Mouse (Mus musculus): ENCODE measurements around the gene Tor4a.

Tor4a gene

DNA sequence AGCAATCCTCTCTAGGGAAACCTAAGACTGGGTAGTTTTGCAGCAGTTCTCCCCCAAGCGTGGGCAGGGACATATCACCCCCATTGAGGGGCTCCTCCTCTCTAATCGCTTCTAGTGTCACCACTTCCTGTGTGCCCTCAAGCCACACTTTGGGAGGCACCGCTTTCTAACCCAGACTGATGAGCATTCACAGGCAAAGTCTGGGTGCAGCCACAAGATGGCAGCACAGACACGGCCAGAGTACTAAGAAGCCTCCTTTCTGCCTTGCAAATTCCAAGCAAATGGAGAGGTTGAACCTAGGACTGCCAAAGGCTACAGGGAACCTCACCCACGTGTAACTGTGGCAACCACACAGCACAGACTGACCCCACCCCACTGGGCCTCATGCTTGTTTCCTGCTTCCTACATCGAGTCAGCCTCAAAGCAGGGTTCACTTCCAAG lies 3.3 kb downstream of the Tor4a start:
- peak; percentile 84 for DNase-seq (ENCODE audit: low read depth, low spot score)

DNA sequence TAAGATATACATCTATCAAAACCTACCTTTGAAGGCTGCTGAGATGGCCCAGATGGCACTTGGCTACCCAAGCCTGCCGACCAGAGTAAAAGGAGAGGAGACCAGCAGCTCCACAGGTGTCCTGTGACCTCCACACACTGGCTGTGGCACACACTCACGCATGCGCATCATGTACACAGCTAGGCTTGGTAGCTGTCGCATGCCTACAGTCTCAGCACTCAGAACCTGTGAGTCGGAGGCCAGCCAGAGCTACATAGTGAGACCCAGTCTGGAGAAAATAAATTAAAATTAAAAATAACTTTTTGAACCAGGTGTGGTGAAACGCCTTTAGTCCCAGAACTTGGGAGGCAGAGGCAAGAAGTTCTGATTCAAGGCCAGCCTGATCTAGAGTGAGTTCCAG lies 8.8 kb downstream of the Tor4a start:
- no peak for DNase-seq (ENCODE audit: low read depth, low spot score)

DNA sequence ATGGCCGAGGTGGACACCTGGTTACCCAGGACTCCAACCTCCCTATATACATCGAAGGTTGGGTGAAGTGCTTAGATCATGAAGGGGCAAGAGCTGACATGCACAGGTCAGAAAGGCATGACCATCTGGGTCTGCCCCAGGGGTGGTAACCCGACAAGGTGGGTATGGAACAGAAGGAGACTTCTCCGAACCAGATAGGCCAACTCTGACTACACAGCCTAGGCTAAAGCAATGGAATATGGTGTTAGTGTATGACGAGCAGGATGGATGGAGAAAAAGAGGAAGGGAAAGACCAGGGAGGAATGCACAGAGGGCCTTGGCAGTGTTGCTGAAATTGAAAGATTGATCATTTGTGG lies 10.1 kb downstream of the Tor4a start:
- DNase-seq (ENCODE audit: low read depth, low spot score): no peak

DNA sequence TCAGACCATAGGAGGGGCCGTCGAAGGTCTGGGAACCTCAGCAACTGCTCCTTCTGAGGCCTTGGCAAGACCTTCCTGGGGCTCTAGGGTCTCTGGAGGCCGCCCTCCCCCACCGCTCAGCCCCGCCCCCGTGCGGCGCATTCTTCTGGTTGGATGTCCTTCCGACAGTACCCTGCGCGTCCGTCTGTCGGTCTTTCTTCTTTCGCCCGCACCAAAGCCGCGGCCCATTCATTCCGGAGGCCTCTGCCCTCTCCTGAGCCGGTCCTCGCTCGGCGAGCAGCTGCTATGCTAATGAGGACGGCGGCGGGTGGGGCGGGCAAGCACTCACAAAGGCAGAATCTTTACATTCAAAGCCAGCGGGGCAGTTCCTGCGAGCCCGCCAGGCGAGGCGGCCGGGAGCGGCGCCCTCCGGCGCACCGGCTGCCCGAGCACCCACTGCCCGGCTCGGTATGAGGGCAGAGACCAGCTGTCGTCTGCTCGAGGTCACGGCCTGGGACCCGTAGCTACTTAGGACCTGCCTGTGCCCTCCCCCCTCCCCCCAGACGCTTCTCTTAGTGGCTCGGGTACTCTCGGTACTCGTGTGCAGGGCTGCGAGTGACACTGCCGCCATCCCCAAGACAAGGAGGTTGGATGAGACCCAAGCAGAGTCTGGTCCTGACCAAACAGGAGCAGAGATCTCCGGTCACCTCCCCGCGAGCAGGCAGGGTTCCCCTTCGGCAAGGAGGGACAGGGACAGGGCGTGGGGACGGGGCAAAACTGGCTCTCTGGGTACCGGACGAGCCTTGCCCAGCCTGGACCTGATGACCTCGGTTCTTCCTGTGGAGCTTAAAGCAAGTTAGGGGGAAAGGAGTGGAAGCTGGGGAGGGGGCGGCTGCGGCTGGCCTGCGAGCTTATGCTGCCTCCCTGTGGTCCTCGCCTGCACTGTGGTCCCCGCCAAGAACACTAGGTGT lies 10.8 kb downstream of the Tor4a start:
- DNase-seq (ENCODE audit: low read depth, low spot score): no peak

DNA sequence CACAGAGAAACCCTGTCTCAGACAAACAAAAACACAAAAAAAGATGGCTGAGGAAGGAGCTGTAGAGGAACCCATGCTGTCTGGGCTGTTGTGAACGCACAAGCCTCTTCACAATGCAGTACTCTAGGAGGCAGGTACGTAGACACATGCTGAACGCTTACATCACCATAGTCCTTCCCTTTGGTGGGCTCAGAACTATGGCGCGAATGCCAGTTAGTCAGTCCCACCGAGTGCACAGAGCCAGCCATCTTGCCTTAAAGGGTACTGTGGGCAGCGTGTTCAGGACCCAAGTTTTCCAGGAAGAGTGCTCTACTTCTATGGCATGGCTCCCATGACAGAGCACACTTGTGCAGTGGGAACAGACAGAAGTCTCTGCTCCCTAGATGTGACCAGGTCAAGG lies 12.2 kb downstream of the Tor4a start:
- DNase-seq (ENCODE audit: low read depth, low spot score): no peak

DNA sequence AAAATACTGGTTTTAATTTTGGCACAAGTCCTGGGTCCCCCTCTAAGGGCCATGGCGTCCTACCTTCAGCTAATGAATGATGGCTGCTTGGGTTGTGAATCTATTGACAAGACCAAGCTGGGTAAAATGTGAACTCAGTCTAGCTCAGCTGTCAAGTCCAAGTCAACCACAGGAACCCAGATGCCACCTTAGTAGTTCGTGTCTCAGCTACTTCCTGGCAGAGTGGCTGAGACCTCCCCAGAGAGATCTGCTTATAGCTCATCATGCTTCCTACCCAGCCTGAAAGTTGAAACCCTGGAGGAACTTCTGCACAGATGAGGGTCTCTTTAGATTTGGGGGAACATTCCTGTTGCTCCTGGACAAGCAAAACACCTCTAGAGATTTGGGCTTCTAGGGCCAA lies 13.3 kb downstream of the Tor4a start:
- no peak for DNase-seq (ENCODE audit: low read depth, low spot score)

DNA sequence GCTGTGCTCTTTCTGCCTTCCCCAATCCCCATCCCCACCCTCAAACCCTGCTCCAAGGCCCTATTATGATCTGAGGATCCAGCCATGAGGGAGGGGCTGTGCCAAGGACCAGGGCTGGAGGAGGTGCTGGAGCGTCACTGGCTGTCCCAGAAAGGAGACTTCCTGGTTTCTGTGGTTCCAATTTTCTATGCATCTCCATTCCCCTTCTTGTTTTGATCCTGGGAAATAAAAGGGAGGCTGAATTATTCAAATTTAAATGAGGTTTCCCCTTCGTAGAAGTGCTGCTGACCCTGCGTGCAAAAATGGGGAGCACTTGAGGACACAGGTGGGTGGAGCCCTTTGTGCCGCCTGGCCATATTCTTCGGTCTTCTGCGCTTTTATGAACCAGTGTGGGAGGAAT lies 14.0 kb downstream of the Tor4a start:
- no peak for DNase-seq (ENCODE audit: low read depth, low spot score)

DNA sequence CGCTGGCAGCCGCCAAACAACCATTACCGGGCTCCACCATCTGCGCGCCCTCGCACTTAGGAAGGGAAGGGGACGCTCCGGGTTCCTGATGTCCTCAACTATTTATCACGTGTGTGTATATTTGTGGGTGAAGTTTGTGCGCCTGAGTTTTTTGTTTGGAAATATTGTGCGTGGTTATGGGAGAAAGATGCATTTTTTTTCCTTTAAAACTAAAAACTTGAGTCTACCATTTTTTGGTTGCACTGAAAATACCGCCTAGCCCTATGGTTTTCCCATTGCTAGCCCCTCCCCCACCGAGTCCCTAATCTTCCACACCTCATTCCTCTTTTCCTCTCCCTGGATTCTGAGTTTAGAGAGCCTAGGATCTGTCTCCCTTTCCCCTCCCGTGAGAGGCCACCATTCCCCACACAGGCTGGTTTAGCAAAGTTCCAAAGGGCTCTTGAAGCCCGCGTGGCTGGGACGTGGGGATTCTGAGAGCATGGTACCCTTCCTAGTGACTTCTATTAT lies 14.7 kb downstream of the Tor4a start:
- DNase-seq (ENCODE audit: low read depth, low spot score): no peak

DNA sequence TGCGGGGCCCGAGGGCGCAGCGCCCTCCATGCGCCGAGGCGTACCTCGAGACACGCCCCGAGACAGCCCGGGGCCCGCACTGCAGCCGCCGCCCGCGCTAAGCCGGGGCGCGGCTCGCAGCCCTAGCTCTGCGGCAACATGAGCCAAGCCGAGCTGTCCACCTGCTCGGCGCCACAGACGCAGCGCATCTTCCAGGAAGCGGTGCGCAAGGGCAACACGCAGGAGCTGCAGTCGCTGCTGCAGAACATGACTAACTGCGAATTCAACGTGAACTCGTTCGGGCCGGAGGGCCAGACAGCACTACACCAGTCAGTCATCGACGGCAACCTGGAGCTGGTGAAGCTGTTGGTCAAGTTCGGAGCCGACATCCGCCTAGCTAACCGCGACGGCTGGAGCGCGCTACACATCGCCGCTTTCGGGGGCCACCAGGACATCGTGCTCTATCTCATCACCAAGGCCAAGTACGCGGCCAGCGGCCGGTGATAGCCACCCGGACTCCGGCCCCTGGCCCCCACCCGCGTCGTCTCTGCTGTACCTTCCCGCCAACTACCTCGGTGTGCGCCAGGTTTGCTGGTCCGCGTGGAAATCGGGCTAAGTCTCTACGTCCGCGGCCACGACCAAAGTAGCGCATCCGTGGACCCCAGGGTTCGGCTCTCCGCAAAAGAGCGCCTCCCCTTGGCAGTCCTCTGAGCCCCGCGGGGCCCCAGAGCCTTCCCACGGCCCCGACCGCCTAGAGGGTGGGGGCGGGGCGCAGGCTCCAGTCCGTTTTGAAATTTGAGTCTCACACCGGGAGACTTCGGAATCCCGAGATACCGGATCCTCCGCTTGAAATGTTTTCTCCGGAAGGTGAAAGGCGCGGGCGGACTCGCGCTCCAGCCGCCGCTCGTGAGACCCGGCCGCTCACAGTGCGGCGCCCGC lies 15.5 kb downstream of the Tor4a start:
- no peak for DNase-seq (ENCODE audit: low read depth, low spot score)

DNA sequence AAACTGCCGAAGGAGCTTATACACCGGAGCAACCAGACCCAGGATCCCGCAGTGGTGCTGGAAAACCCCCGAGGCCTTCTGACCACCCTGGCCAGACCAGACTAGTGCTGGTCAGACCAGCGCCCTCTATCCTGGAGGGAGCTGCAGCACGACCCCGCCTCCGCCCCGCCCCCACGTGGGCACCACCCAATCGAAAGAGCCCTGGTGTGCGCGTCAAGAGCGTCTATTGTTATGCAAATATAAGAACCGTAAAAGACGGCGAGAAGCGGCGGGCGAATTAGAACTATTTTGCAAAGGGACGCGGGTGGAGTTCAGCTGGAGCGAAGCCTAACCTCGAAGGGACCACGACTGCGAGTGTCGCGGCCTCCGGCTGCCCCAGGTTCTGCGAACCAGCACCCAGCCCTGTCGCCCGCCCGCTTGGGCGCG lies 16.2 kb downstream of the Tor4a start, which contains the start of gene Nrarp:
Gene Nrarp, plus strand, starts transcription at position 281 of the 426 bp plus-strand sequence.
- DNase-seq (ENCODE audit: low read depth, low spot score): peak; percentile 83

DNA sequence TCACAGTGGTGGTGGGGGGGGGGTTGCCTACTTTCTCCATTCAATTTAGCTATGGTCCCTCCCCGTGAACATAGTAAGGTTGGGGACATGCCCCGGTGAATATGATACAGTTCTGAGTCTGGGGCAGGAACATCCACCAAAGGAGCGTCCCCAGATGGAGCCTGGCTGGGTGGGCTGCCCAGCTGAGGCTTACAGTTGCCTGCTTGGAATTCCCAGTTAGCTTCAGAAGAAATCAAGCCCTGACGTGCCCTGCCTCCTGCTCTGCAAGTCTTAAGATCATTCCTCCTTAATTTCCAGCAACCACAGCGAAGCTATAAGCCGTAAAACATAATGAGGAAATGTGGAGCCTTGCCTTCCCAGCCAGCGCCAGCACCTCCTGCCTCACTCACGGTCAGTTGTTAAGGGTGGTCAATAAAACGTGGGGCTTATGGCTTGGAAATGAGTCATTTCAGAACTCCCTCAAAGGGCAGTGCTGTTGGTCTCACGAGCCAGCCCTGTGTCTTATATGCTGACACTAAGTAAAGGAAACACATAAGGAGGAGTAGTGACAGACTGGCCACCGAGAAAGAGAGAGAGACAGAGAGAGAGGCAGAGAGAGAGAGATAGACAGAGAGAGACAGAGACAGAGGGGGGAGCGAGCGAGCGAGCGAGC lies 17.0 kb downstream of the Tor4a start:
- DNase-seq (ENCODE audit: low read depth, low spot score): no peak

DNA sequence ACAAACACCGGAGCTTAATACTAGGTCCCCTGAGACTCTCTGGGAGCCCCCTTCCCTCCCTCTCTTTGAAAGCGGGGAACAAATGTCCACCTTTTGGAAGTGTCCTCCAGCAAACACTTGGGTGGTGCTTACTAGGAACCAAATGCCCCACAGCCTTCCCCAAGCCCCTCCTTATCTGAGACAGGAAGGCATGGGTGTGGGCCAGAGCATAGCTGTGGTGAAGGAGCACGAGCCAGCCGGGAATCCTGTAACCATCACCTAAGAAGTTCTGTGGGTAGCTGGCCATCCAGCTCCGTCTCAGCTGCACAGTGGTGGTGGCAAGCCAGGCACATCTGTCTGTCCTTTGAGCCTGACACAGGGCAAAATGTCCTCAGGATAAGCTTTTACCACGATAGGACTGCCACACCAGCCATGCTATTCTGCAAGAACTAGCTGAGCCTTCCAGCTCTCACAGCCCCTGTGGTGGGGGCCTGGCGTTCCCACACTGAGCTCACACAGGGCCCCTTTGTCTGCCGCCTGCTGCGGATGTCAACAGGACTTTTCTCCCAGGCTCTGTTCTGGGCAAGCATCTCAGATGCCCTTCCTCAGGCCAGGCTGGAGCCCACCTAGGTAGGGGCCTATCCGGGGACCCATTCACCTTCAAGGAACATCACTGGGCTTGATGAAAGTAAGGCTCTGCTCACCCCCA lies 18.3 kb downstream of the Tor4a start:
- no peak for DNase-seq (ENCODE audit: low read depth, low spot score)

DNA sequence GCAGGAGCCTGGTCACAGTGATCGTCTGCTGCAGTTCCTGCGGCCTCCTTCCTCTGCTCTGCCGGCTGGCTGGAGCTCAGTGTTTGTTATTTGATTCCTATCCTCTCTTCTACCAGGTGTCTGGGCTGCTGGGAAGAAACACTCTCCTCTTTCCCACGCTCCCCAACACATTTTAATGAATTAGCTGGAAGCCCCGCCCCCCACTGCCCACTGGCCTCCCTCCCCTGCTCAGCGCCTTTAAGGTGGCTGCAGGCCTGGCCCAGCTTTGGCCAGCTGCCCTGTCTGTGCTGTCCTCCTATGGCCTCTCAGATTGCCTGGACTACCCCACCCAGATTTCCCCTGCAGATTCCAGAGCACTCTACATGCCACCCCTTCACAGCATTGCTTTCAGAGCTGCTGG lies 19.0 kb downstream of the Tor4a start:
- no peak for DNase-seq (ENCODE audit: low read depth, low spot score)

DNA sequence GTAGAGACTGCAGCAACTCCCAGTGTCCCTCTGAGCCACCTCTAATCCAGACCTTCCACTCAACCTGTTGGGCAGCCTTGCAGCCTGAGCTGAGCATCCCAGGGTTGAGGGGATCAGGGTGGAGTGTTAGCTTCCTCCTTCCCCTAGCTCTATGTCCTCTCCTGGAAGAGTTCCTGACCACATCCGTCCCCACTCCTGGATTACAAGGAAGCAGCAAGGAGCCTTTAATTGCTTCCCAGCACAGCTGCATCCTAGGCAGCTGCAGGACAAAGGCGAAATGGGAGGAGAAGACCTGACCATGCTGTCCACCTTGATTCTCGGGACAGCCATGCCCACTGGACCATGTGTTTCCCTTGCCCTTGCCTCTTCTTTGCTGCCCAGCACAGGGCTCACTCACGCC lies 19.6 kb downstream of the Tor4a start:
- no peak for DNase-seq (ENCODE audit: low read depth, low spot score)

DNA sequence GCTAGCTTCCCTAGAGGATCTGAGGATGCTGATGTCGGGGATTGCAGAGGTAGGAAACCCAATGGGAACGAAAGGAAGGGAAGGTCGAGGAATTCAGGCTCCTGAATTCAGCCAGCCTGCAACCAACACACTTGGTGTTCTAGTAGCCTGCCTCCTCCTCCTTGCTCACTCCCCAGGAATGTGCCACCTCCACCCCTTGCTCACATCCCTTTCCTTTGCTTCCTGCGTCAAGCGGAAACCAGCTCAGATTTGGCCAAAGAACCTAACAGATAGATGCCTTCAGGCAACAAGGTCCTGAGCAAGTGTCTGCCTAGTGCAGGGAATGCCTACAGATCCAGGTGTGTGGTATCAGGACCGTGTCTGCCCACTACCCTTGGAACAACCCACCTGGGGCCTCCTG lies 20.1 kb downstream of the Tor4a start:
- DNase-seq (ENCODE audit: low read depth, low spot score): no peak

DNA sequence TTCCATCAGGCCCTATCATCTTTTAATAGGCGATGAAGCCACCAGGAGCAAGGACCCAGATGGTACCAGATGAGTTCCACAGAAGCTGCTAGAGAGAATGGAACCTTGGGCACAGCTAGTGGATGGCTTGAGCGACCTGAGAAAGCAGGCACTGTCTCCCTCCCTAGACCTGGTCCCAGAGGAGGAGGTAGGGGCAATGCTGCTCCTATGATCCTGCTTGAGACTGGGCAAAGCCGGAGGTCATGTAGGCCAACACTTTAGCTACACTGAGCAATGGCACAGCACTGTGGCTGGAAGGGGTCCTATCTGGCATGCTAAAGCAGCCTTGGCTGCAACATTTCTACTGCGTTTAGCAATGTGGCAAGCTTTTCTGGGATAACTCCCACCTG lies 21.0 kb downstream of the Tor4a start:
- DNase-seq (ENCODE audit: low read depth, low spot score): no peak

DNA sequence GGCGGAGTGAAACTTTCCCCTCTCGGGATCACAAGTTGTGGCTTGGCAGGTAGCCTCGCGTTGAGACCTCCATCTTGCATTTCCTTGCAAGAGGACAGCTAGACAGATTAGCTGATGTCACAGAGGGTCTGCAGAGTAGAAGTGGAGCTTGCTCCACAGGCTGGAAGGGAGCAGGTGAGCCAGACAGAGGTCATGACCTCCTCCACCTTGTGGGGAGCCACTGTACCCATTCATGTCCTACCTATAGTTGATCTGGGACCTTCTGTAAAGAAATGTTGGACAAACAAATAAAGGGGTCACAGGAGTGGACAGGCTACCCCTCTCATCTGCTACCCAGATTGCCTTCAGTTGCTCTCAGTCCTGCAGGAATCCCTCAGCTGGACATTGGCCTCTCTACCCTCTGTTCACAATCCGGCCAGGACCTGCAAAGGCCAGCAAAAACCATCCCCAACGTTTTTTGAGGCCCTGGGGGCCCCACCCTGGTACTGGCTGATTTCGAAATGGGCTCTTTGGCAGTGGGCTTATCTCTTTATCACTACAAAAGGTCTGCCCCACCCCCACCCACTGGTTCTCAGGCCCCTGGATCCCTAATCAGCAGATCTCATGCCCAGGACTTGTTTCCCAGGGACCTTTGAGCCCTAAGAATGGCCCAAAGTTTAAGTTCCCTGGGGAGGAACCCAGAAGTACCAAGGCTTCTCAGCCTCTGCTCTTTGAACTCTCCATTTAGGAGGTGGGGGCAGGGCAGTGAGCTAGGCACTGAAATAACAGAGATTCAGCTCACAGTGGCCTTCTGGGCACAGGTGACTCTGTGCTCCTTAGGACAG lies 21.6 kb downstream of the Tor4a start:
- no peak for DNase-seq (ENCODE audit: low read depth, low spot score)

DNA sequence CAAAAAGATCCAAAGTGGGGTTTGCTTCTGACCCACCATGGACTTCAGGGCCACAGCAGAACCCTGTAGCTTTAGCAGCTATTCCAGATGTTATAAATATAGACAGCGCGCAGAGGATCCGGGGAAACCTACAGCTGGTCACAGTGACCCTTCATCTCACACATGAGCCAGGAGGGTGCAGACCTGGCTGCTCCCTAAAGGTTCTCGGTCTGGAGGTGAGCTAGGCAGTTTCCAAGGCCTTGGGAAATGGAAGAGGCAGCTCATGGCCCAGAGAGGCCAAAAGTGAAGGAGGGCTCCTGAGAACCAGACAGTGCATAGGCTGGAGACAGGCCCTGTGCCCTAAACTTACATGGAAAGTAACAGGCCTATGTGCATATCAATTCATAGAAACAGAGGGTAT lies 22.9 kb downstream of the Tor4a start:
- no peak for DNase-seq (ENCODE audit: low read depth, low spot score)

DNA sequence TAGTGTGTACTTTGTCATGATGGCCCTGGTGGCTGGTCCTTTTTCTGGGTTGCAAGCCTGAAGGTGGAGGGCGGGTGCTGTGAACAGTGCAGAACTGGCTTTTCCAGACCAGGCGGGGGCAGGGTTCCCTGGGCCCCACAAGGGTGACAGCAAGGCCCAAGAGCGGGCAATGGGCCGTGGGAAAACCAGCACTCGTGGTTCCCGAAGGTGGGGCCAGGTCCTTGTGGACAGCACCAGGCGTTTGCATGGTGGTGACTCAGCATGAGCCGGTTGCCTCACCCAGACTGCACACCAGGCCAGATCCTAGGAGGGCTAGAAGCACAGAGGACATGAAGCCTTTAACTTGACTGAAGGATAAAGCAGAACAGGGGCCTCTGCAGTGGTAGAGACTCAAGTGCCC lies 24.1 kb downstream of the Tor4a start:
- DNase-seq (ENCODE audit: low read depth, low spot score): no peak

DNA sequence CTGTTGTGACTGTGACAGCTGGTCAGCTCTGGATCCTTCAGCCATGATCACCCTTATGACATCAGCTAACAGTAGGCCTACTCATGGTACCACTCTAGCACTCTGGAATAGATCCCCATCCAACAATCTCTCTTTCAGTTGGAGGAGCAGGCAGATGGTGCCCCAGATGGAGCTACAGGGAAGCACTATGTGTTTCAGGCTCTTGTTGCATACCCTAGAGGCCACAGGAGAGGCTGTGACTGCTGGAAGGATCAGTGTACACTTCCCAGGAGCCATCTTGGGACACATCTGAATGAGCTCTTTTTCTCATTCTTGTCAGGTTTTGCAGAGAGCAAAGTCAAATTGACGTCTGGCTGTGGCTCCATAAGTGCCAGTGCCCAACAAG lies 24.9 kb downstream of the Tor4a start:
- DNase-seq (ENCODE audit: low read depth, low spot score): no peak

Measured in WW6 (cell line).